Mouse (Mus musculus): ENCODE data around the gene Tdrd3.

- no peak for TF ChIP-seq POLR2A (IDR thresholded peaks at IDR 0.05; ENCODE audit: borderline replicate concordance, low read depth, low read length)
- no peak for TF ChIP-seq CTCF (IDR thresholded peaks at IDR 0.05; ENCODE audit: low read depth, low read length)
Observed at GRCm38 (mm10) chr14:87467586-87467985, 51.1 kb downstream of the Tdrd3 start.
